Mouse (Mus musculus) limb, embryonic 14.5 days (tissue): ENCODE data around the gene Ndufb4. TPM values are rescaled to one million over a fixed set of nuclear protein-coding genes. Genes with fewer than 3 reads are reported as not detected.

Experiments
- ATAC-seq: fragments of 200-750 bp; cut with Nextera tagmentation; 2 replicates; pipeline ENCODE4 v1.8.0; 2017; ENCODE audit warnings: low read depth, moderate number of reproducible peaks, moderate TSS enrichment; ENCODE audit not compliant: low FRiP score
- DNase-seq: peaks from one replicate; pipeline ENCODE4 v3.0.0-alpha.2; 2015; ENCODE audit warnings: low spot score
- H3K27ac ChIP-seq: fragments of 300-500 bp; sonication (generic); replicated peaks from 2 replicates; pipeline ENCODE4 v1.5.1; 2014; ENCODE audit warnings: low read depth, mild to moderate bottlenecking, low read length, moderate library complexity, mixed read lengths
- H3K27me3 ChIP-seq: fragments of 300-500 bp; sonication (generic); 2 replicates; pipeline ENCODE4 v1.6.1; 2014; ENCODE audit warnings: low read length, mixed read lengths; ENCODE audit not compliant: control insufficient read depth, insufficient read depth
- H3K36me3 ChIP-seq: fragments of 300-500 bp; sonication (generic); 2 replicates; pipeline ENCODE4 v1.6.1; 2014; ENCODE audit warnings: mild to moderate bottlenecking, low read length, moderate library complexity, mixed read lengths; ENCODE audit not compliant: control insufficient read depth, insufficient read depth
- H3K4me1 ChIP-seq: fragments of 300-500 bp; sonication (generic); 2 replicates; pipeline ENCODE4 v1.6.1; 2014; ENCODE audit warnings: antibody characterized with exemption, low read length, mixed read lengths; ENCODE audit not compliant: control insufficient read depth, insufficient read depth
- H3K4me2 ChIP-seq: fragments of 300-500 bp; sonication (generic); replicated peaks from 2 replicates; pipeline ENCODE4 v1.6.1; 2014; ENCODE audit warnings: low read depth, mild to moderate bottlenecking, low read length, moderate library complexity; ENCODE audit not compliant: severe bottlenecking
- H3K4me3 ChIP-seq: fragments of 300-500 bp; sonication (generic); replicated peaks from 2 replicates; pipeline ENCODE4 v1.5.1; 2014; ENCODE audit warnings: low read length
- H3K9ac ChIP-seq: fragments of 300-500 bp; sonication (generic); 2 replicates; pipeline ENCODE4 v1.6.1; 2014; ENCODE audit warnings: mild to moderate bottlenecking, low read depth, low read length, moderate library complexity; ENCODE audit not compliant: severe bottlenecking
- H3K9me3 ChIP-seq: fragments of 300-500 bp; sonication (generic); 2 replicates; pipeline ENCODE4 v1.6.1; 2016; ENCODE audit warnings: low read length; ENCODE audit not compliant: control insufficient read depth
- POLR2A ChIP-seq: fragments of 200-500 bp; IDR thresholded peaks from 2 replicates; pipeline ENCODE4 v1.8.0; 2012; ENCODE audit warnings: inconsistent platforms, mild to moderate bottlenecking, moderate library complexity, borderline replicate concordance; ENCODE audit not compliant: insufficient read depth, insufficient read length; ENCODE audit errors: extremely low read depth
- WGBS: fragments of 180-500 bp; shearing (Covaris S2); extraction: QIAGEN DNeasy Blood & Tissue Kit; methylation state at CpG from one replicate; pipeline ENCODE4 v1.1.7; 2014; 5-methylcytosine and 5-hydroxymethylcytosine counted together
- polyA plus RNA-seq, 2 experiments: library from polyadenylated mRNA; depleted of rRNA in 1 of 2; stranded (reverse) in 1 of 2; unstranded in 1 of 2; fragments of >200 nt; fragmentation: Nextera tagmentation in 1 of 2; extraction: Ambion mirVana in 1 of 2; gene quantifications; 2 replicates each; pipeline versions ENCODE4 v1.2.1 to v1.2.3; 2012 to 2014

The Ndufb4 gene
- polyA plus RNA-seq, 2 experiments: 54.9 to 56.3 TPM

- H3K4me1 ChIP-seq: no peaks in the 10 kb centered on the region
- H3K9me3 ChIP-seq: no peaks in the 10 kb centered on the region
- H3K4me3 ChIP-seq: no peak overlapping the region
- no peak for TF ChIP-seq POLR2A
- no peak overlapping the region for H3K4me2 ChIP-seq
- ATAC-seq: no peak
- no peak overlapping the region for H3K27ac ChIP-seq
- DNase-seq: no peak
- H3K9ac ChIP-seq: no peak overlapping the region
- H3K36me3 ChIP-seq: no peaks in the 10 kb centered on the region
- 69% methylated on average over 9 of the region's 9 CpGs for WGBS
- H3K27me3 ChIP-seq: no peaks in the 10 kb centered on the region
Observed at GRCm38 (mm10) chr16:37634578-37634977, 19.7 kb downstream of the Ndufb4 start.

- TF ChIP-seq POLR2A: no peak
- H3K4me3 ChIP-seq: no peak overlapping the region
- H3K9me3 ChIP-seq: no peaks in the 10 kb centered on the region
- no peaks in the 10 kb centered on the region for H3K36me3 ChIP-seq
- DNase-seq (no peak), ATAC-seq (no peak)
- no peak overlapping the region for H3K27ac ChIP-seq
- H3K27me3 ChIP-seq: no peaks in the 10 kb centered on the region
- no peak overlapping the region for H3K4me2 ChIP-seq
- no peaks in the 10 kb centered on the region for H3K4me1 ChIP-seq
- WGBS: 86% methylated on average over 7 of the region's 7 CpGs
- H3K9ac ChIP-seq: no peak overlapping the region
Observed at GRCm38 (mm10) chr16:37629011-37629410, 25.2 kb downstream of the Ndufb4 start.

- no peak for TF ChIP-seq POLR2A
Observed at GRCm38 (mm10) chr16:37628336-37628735, 25.9 kb downstream of the Ndufb4 start.

GRCm38 (mm10) chr16:37626388-37626949, 27.8 kb downstream of the Ndufb4 start:
- TF ChIP-seq POLR2A: no peak
- ATAC-seq: no peak
- no peak overlapping the region for H3K4me2 ChIP-seq
- no peak overlapping the region for H3K4me3 ChIP-seq
- no peak overlapping the region for H3K9ac ChIP-seq
- no peak overlapping the region for H3K27ac ChIP-seq
- H3K9me3 ChIP-seq: no peaks in the 10 kb centered on the region
- DNase-seq: no peak
- WGBS: 53% methylated on average over 4 of the region's 4 CpGs
- H3K4me1 ChIP-seq: no peaks in the 10 kb centered on the region
- no peaks in the 10 kb centered on the region for H3K36me3 ChIP-seq
- H3K27me3 ChIP-seq: no peaks in the 10 kb centered on the region

More at GRCm38 (mm10) chr16:37628336-37628735, 25.9 kb downstream of the Ndufb4 start:
- no peak overlapping the region for H3K4me3 ChIP-seq
- H3K4me2 ChIP-seq: no peak overlapping the region
- H3K27me3 ChIP-seq: no peaks in the 10 kb centered on the region
- WGBS: 70% methylated on average over 9 of the region's 9 CpGs
- H3K27ac ChIP-seq: no peak overlapping the region
- no peaks in the 10 kb centered on the region for H3K9me3 ChIP-seq
- no peak overlapping the region for H3K9ac ChIP-seq
- ATAC-seq: no peak
- DNase-seq: no peak
- H3K36me3 ChIP-seq: no peaks in the 10 kb centered on the region
- no peaks in the 10 kb centered on the region for H3K4me1 ChIP-seq

DNA sequence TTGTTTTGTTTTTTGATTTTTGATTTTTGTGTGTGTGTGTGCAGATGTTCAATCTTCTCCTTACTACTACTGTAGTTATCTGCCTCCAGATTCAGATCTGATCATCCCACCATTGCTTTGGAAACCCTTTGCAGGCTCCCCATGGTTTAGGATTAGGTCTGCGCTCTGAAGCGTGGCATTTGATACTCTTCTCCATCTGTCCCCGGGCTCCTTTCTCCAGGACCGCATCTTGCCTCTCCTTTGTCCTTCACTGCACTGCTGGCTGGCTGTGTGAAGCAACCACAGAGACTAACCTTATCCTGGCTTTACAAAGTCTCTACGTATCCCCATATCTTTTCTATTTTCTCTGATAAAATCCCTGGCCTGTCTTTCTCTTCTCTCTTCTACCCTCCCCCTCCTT, 31.3 kb downstream of the Ndufb4 start:
- no peak overlapping the region for H3K9ac ChIP-seq
- no peak for TF ChIP-seq POLR2A
- H3K36me3 ChIP-seq: no peaks in the 10 kb centered on the region
- H3K4me3 ChIP-seq: no peak overlapping the region
- no peak overlapping the region for H3K4me2 ChIP-seq
- ATAC-seq (no peak), DNase-seq (no peak)
- no peak overlapping the region for H3K27ac ChIP-seq
- peaks cover 5% of the 10 kb centered on the region; the same call in 1 of the 2 replicates for H3K4me1 ChIP-seq
- WGBS: 73% methylated on average over 5 of the region's 5 CpGs
- no peaks in the 10 kb centered on the region for H3K27me3 ChIP-seq
- H3K9me3 ChIP-seq: no peaks in the 10 kb centered on the region
